Mouse (Mus musculus) MEL (cell line): ENCODE results near the gene P2rx1.

Experiments
- CTCF ChIP-seq, 3 experiments: IDR thresholded peaks in 2 of 3; conservative IDR thresholded peaks in 1 of 3; 2 replicates each; pipeline ENCODE4 v1.5.1; 2011 to 2012; ENCODE audit warnings: low read length in 3 of 3, low read depth in 2 of 3, mild to moderate bottlenecking in 2 of 3, improper control_type of control experiment in 1 of 3, inconsistent platforms in 1 of 3, mixed read lengths in 1 of 3, moderate library complexity in 1 of 3; ENCODE audit not compliant: control insufficient read depth in 1 of 3, insufficient read depth in 1 of 3, poor library complexity in 1 of 3, severe bottlenecking in 1 of 3
- E2F4 ChIP-seq: IDR thresholded peaks from 2 replicates; pipeline ENCODE4 v1.6.1; 2011; ENCODE audit warnings: low read depth, low read length, improper control_type of control experiment, borderline replicate concordance
- EP300 ChIP-seq, 2 experiments: IDR thresholded peaks; 2 replicates each; pipeline ENCODE4 v1.6.1; 2011; ENCODE audit warnings: improper control_type of control experiment in 2 of 2, low read length in 2 of 2, low read depth in 1 of 2, mild to moderate bottlenecking in 1 of 2
- GABPA ChIP-seq: IDR thresholded peaks from 2 replicates; pipeline ENCODE4 v1.6.1; 2012; ENCODE audit warnings: low read depth, mild to moderate bottlenecking, inconsistent platforms, low read length, improper control_type of control experiment, moderate library complexity
- HCFC1 ChIP-seq: IDR thresholded peaks from 2 replicates; pipeline ENCODE4 v1.6.1; 2012; ENCODE audit warnings: low read depth, mild to moderate bottlenecking, inconsistent platforms, low read length, improper control_type of control experiment, moderate library complexity
- MAX ChIP-seq: IDR thresholded peaks from 2 replicates; pipeline ENCODE4 v1.6.1; 2011; ENCODE audit warnings: low read length, improper control_type of control experiment
- POLR2A ChIP-seq, 2 experiments: IDR thresholded peaks; 2 replicates each; pipeline ENCODE4 v1.6.1; 2011 to 2012; ENCODE audit warnings: low read length in 2 of 2, mild to moderate bottlenecking in 2 of 2, control low read depth in 1 of 2, improper control_type of control experiment in 1 of 2, low read depth in 1 of 2, moderate library complexity in 1 of 2; ENCODE audit not compliant: control insufficient read depth in 1 of 2, insufficient read depth in 1 of 2, poor library complexity in 1 of 2
- SIN3A ChIP-seq: IDR thresholded peaks from 2 replicates; pipeline ENCODE4 v1.6.1; 2012; ENCODE audit warnings: low read length, improper control_type of control experiment, inconsistent platforms
- TBP ChIP-seq: IDR thresholded peaks from 2 replicates; pipeline ENCODE4 v1.8.0; 2011; ENCODE audit warnings: low read depth, low read length, improper control_type of control experiment
- USF2 ChIP-seq, 2 experiments: IDR thresholded peaks; 2 replicates each; pipeline ENCODE4 v1.6.1; 2011 to 2012; ENCODE audit warnings: improper control_type of control experiment in 2 of 2, low read length in 2 of 2, borderline replicate concordance in 1 of 2, inconsistent platforms in 1 of 2, low read depth in 1 of 2, mild to moderate bottlenecking in 1 of 2; ENCODE audit not compliant: insufficient read depth in 1 of 2
- ZC3H11A ChIP-seq: IDR thresholded peaks from 2 replicates; pipeline ENCODE4 v1.6.1; 2012; ENCODE audit warnings: low read depth, mild to moderate bottlenecking, inconsistent platforms, low read length, improper control_type of control experiment

- TF ChIP-seq GABPA (no peak), MAX (no peak), CTCF (IDR thresholded peaks at IDR 0.05 in 2 of 3, conservative IDR thresholded peaks at IDR 0.05 in 1 of 3; ENCODE audit: control insufficient read depth in 1 of 3, insufficient read depth in 1 of 3, low read depth in 2 of 3, low read length in 3 of 3, poor library complexity in 1 of 3, severe bottlenecking in 1 of 3) (no peak), E2F4 (no peak), TBP (no peak), POLR2A (IDR thresholded peaks at IDR 0.05; ENCODE audit: control insufficient read depth in 1 of 2, insufficient read depth in 1 of 2, low read depth in 1 of 2, low read length in 2 of 2, poor library complexity in 1 of 2) (no peak), SIN3A (no peak), EP300 (IDR thresholded peaks at IDR 0.05; ENCODE audit: low read depth in 1 of 2, low read length in 2 of 2) (no peak), HCFC1 (no peak), USF2 (IDR thresholded peaks at IDR 0.05; ENCODE audit: borderline replicate concordance in 1 of 2, insufficient read depth in 1 of 2, low read depth in 1 of 2, low read length in 2 of 2) (no peak), ZC3H11A (no peak)
Measured at GRCm38 (mm10) chr11:72996781-72997180, 2.1 kb upstream of the P2rx1 start.
